Mouse (Mus musculus): Measurements from ENCODE around the gene L1cam.

DNA sequence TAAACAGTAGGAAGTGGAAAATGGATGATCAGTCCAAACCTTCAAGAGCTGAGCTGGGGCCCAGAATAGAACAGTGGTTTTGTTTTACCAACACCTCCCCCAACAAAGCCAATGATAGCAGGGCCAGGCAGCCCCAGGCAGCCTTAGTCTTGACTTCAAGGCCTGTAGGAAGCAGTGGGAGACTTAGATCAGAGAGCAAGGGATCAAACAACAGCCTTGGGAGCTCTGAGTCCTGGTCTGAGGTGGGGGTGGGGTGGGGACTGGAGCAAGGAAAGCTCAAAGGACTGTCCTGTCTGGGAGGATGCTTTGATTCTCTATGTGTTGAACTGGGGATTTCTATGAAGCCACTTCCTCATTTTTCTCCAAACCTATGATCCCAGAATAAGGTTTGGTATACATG, 24.4 kb downstream of the L1cam start:
- TF ChIP-seq CTCF (conservative IDR thresholded peaks at IDR 0.05; ENCODE audit: low read length): no peak
- TF ChIP-seq NANOG (IDR thresholded peaks at IDR 0.05; ENCODE audit: borderline replicate concordance, low read length): no peak
